Mouse (Mus musculus): Measurements from ENCODE around the gene Cps1. TPM values are rescaled to one million over a fixed set of nuclear protein-coding genes. Genes with fewer than 3 reads are reported as not detected.

Cps1 gene
- total and polyA plus RNA-seq, 2 experiments from 2014 or later: 0.10 to 2.2 TPM

DNA sequence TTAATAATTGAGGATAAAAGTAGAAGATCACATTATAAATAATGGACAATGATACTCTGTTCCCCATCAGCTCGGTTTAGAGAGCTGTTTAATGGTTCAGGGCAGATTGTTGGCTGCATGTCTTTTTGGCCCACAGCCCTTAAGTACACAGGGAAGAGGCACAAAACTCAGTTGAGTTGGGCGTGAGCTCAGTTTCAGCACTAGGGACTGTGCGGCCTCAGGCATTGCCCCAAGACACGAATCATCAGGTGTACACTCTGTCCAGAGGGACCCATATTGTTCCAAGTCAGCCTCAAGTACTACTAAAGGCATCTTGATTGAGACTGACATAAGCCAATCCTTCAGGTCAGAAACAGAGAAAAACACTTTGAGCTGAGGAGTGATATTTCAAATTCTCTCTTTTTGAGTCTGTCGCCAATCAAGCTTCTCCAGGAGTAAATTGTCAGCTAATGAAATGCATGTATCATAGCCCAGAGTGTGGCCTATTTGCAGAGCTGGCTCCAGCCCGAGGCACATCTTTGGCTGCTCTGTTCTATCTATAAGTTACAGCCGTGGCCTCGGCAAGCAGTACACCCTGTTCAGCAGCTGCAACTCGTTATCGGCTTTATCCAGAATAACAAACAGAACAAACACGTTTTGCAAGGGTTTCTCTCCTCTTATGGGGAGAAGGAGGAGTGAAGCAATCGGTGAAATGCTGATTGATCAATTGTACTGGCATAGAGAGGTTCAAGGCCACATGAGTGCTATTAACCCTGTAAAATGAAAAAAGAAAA lies 19.2 kb upstream of the Cps1 start:
- ATAC-seq (ENCODE audit: insufficient read depth, low read depth) (no peak), DNase-seq (ENCODE audit: low spot score) (no peak)
- Histone ChIP-seq H3K4me1 (ENCODE audit: control insufficient read depth, insufficient read depth) (no peaks in the 10 kb centered on the region), H3K4me3 (ENCODE audit: low read depth, low read length) (no peak overlapping the region), H3K27me3 (ENCODE audit: control insufficient read depth, insufficient read depth, low read length) (no peaks in the 10 kb centered on the region), H3K9ac (replicated peaks; ENCODE audit: low read depth, low read length) (no peak overlapping the region), H3K36me3 (replicated peaks; ENCODE audit: control insufficient read depth, insufficient read depth, low read length) (no peaks in the 10 kb centered on the region), H3K9me3 (replicated peaks; ENCODE audit: control insufficient read depth, low read length) (no peaks in the 10 kb centered on the region), H3K4me2 (ENCODE audit: low read depth, low read length) (no peak overlapping the region), H3K27ac (ENCODE audit: low read depth) (no peak overlapping the region)
- 52% methylated on average over 12 of the region's 12 CpGs for WGBS
- TF ChIP-seq EP300 (IDR thresholded peaks at IDR 0.05; ENCODE audit: low read depth) (no peak), CTCF (IDR thresholded peaks at IDR 0.05; ENCODE audit: low read depth) (no peak)

DNA sequence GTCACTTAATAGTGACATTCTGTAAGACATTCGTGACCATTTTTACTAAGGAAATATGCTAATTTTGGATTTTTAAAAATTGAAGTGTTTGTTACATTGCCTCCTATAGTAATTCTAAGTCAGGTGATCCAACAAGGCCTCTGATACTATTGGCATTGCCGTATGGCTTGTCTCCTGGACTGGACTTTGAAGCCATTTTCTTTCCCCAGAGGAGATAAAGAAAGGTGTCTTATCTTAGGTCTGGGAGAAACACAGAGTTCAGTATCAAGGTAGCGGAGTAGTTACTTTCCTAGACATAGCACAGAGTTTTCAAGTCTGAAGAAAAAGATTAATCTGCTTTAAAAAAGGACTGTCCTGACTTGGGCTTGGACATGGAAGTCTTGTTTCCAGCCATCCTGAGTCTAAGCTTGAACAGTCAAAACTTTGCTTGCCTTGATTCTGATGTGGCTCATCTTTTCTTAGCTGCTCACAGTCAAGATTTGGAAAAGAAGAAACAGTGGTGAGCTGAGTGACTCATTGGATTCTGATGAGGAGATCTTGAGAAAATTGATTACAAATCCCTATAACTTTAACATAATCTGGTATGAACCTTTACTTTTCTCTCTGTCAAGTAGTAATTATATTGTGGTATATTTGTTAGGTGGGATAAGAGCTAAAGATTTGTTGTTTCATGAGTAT lies 11.1 kb upstream of the Cps1 start:
- Histone ChIP-seq H3K27me3 (ENCODE audit: control insufficient read depth, insufficient read depth, low read length) (no peaks in the 10 kb centered on the region), H3K9ac (replicated peaks; ENCODE audit: low read depth, low read length) (no peak overlapping the region), H3K9me3 (replicated peaks; ENCODE audit: control insufficient read depth, low read length) (no peaks in the 10 kb centered on the region), H3K4me1 (ENCODE audit: control insufficient read depth, insufficient read depth) (no peaks in the 10 kb centered on the region), H3K4me3 (ENCODE audit: low read depth, low read length) (no peak overlapping the region), H3K4me2 (ENCODE audit: low read depth, low read length) (no peak overlapping the region), H3K27ac (ENCODE audit: low read depth) (no peak overlapping the region), H3K36me3 (replicated peaks; ENCODE audit: control insufficient read depth, insufficient read depth, low read length) (no peaks in the 10 kb centered on the region)
- TF ChIP-seq CTCF (IDR thresholded peaks at IDR 0.05; ENCODE audit: low read depth) (no peak), EP300 (IDR thresholded peaks at IDR 0.05; ENCODE audit: low read depth) (no peak)
- no peak for ATAC-seq (ENCODE audit: insufficient read depth, low read depth)
- WGBS: 76% methylated on average over 3 of the region's 3 CpGs
- DNase-seq (ENCODE audit: low spot score): no peak

DNA sequence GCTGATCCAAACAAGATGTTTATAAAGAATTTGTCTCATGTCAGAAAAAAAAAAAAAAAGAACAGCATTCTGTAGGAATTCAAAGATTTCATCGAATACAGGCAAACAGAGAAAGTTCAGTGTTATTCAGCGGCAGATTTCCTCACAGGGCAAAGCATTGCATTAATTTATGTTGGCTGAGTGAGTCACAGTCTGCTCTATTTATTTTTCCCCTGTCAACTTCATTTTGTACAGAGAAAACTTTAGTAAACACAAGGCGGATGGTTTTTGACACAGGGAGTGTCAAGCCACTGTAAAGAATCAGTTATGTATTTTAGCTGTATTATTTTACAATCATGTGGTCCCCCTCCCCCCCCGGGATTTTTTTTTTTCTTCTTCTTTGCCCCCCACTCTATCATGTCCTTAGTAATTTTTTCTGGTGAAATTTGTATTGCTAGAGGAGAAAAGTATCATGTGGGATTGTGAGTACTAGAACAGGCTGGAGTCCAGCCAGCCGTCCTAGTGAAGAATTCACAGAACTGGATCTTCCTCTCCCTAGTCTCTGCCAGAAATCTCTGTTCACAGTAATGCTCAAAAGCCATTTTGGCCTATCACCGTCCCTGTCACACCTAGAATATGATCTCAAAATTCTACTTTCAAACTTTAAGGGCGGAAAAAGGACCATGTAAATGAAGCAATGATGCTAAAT lies 9.3 kb upstream of the Cps1 start:
- no peaks in the 10 kb centered on the region for H3K4me1 ChIP-seq (ENCODE audit: control insufficient read depth, insufficient read depth)
- H3K4me3 ChIP-seq (ENCODE audit: low read depth, low read length): no peak overlapping the region
- no peaks in the 10 kb centered on the region for H3K36me3 ChIP-seq (replicated peaks; ENCODE audit: control insufficient read depth, insufficient read depth, low read length)
- H3K27ac ChIP-seq (ENCODE audit: low read depth): no peak overlapping the region
- ATAC-seq (ENCODE audit: insufficient read depth, low read depth) (no peak), DNase-seq (ENCODE audit: low spot score) (no peak)
- no peak overlapping the region for H3K9ac ChIP-seq (replicated peaks; ENCODE audit: low read depth, low read length)
- no peak overlapping the region for H3K4me2 ChIP-seq (ENCODE audit: low read depth, low read length)
- WGBS: 71% methylated on average over 7 of the region's 7 CpGs
- H3K27me3 ChIP-seq (ENCODE audit: control insufficient read depth, insufficient read depth, low read length): no peaks in the 10 kb centered on the region
- TF ChIP-seq CTCF (IDR thresholded peaks at IDR 0.05; ENCODE audit: low read depth): no peak
- no peak for TF ChIP-seq EP300 (IDR thresholded peaks at IDR 0.05; ENCODE audit: low read depth)
- H3K9me3 ChIP-seq (replicated peaks; ENCODE audit: control insufficient read depth, low read length): no peaks in the 10 kb centered on the region

DNA sequence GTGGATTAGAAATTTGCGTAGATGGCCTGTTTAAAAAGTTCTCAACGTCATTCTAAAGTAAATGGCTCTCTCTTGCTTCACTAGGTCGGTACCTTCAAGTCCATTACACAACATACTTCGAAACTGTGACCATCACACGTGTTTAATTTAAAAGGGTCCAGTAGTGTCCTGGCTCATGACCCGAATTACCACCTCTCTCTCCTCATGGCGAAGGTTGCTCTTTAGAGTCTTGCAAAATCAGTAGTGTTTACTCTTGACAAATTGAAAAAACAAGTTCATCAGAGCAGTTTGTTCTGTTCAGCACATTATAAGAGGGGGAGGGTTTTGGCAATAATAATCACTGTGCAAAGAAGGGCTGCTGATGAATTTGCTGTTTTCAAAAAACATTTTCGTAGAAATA lies 6.3 kb upstream of the Cps1 start:
- no peaks in the 10 kb centered on the region for H3K4me1 ChIP-seq (ENCODE audit: control insufficient read depth, insufficient read depth)
- H3K36me3 ChIP-seq (replicated peaks; ENCODE audit: control insufficient read depth, insufficient read depth, low read length): no peaks in the 10 kb centered on the region
- no peak for ATAC-seq (ENCODE audit: insufficient read depth, low read depth)
- no peak for TF ChIP-seq CTCF (IDR thresholded peaks at IDR 0.05; ENCODE audit: low read depth)
- TF ChIP-seq EP300 (IDR thresholded peaks at IDR 0.05; ENCODE audit: low read depth): no peak
- H3K9me3 ChIP-seq (replicated peaks; ENCODE audit: control insufficient read depth, low read length): no peaks in the 10 kb centered on the region
- no peak overlapping the region for H3K4me3 ChIP-seq (ENCODE audit: low read depth, low read length)
- H3K4me2 ChIP-seq (ENCODE audit: low read depth, low read length): no peak overlapping the region
- no peak for DNase-seq (ENCODE audit: low spot score)
- no peak overlapping the region for H3K9ac ChIP-seq (replicated peaks; ENCODE audit: low read depth, low read length)
- no peak overlapping the region for H3K27ac ChIP-seq (ENCODE audit: low read depth)
- no peaks in the 10 kb centered on the region for H3K27me3 ChIP-seq (ENCODE audit: control insufficient read depth, insufficient read depth, low read length)
- WGBS: 75% methylated on average over 8 of the region's 8 CpGs

DNA sequence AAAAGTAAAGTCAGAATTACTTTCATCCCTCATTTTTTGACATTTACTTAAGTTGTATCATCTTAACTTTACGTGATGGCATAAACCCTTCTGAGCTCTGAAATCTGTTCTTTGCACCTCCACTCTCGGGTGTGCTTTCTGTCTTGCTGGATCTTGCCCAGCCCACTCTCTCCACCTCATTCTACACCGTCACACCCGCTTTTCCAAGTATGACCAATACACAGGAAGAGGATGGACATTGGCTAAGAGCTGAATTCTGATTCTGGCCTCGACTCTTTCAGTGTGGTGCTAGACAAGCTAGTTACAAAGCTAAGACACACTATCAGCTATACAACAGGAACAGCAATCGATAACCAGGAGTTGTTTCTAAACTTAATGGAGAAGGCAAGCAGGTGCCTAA lies 5.0 kb upstream of the Cps1 start:
- Histone ChIP-seq H3K27ac (ENCODE audit: low read depth) (no peak overlapping the region), H3K9ac (replicated peaks; ENCODE audit: low read depth, low read length) (no peak overlapping the region), H3K4me2 (ENCODE audit: low read depth, low read length) (no peak overlapping the region), H3K4me1 (ENCODE audit: control insufficient read depth, insufficient read depth) (no peaks in the 10 kb centered on the region), H3K27me3 (ENCODE audit: control insufficient read depth, insufficient read depth, low read length) (no peaks in the 10 kb centered on the region), H3K9me3 (replicated peaks; ENCODE audit: control insufficient read depth, low read length) (no peaks in the 10 kb centered on the region), H3K4me3 (ENCODE audit: low read depth, low read length) (no peak overlapping the region), H3K36me3 (replicated peaks; ENCODE audit: control insufficient read depth, insufficient read depth, low read length) (no peaks in the 10 kb centered on the region)
- DNase-seq (ENCODE audit: low spot score): no peak
- no peak for TF ChIP-seq EP300 (IDR thresholded peaks at IDR 0.05; ENCODE audit: low read depth)
- no peak for TF ChIP-seq CTCF (IDR thresholded peaks at IDR 0.05; ENCODE audit: low read depth)
- ATAC-seq (ENCODE audit: insufficient read depth, low read depth): no peak
- WGBS: 71% methylated on average over 6 of the region's 6 CpGs
